Mouse (Mus musculus): ENCODE results near the gene Fev. TPM values are rescaled to one million over a fixed set of nuclear protein-coding genes. Genes with fewer than 3 reads are reported as not detected.

Fev gene
- polyA plus RNA-seq, 1 experiment from 2014 or later = 2.9 TPM

DNA sequence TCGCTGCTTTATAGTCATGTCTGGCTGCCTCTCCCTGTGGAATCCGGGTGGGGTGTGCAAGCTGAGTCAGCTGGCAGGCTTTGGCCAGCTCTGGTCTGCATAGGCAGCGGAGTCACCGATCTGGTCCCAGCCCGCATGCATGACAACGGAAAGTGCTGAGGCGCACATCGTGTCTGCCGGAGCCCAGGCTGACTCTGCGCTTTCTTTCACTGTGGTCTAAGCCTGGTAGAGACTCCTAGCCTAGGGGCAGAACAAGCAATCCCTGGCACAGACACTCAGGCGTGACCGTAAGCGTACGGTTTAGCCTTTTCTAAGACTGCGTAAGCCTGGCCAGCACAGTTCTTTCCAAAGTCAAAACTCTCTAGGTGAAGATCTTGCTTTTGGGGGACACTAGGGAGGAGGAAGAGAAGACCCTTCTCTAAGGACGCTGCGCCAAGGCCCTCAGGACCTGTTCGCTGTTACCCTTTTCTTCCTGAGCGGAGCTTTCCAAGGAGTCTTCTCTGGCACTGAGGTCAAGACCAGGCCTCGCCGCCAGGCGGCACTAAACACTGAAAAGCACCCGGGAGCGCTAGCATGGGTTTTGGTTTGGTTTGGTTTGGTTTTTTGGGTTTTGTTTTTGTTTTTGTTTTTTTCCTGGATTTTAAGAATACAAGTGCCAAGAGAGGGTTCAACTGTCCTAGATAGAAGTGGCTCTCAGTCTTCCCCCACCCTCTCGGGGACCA lies 8.1 kb upstream of the Fev start, which contains the start of gene Cryba2:
Gene Cryba2 (minus strand): TSS at position 10 of the 722 bp plus-strand sequence.
- ATAC-seq = no peak

GRCm38 (mm10) chr1:74892351-74893133 lies 7.3 kb upstream of the Fev start:
- Histone ChIP-seq H3K36me3 (no peaks in the 10 kb centered on the region), H3K9me3 (no peaks in the 10 kb centered on the region), H3K27me3 (replicated peaks) (peaks cover 71% of the 10 kb centered on the region), H3K4me3 (replicated peaks) (peak overlapping the region; percentile 11; the same call in 1 of the 2 replicates), H3K4me2 (replicated peaks) (peak overlapping the region; percentile 41), H3K4me1 (replicated peaks) (peaks cover 4% of the 10 kb centered on the region), H3K9ac (no peak overlapping the region), H3K27ac (no peak overlapping the region)
- 3% methylated on average over 39 of the region's 39 CpGs for WGBS
- ATAC-seq = no peak

More for the DNA sequence above, 8.1 kb upstream of the Fev start, which contains the start of gene Cryba2:
- H3K9me3 ChIP-seq = no peaks in the 10 kb centered on the region
- peaks cover 9% of the 10 kb centered on the region for H3K4me1 ChIP-seq (replicated peaks)
- H3K4me2 ChIP-seq (replicated peaks) = peak within 1 kb of the TSS; percentile 41
- H3K36me3 ChIP-seq = no peaks in the 10 kb centered on the region
- H3K9ac ChIP-seq = no peak within 1 kb of the TSS
- peak within 1 kb of the TSS; percentile 11; the same call in 1 of the 2 replicates for H3K4me3 ChIP-seq (replicated peaks)
- H3K27me3 ChIP-seq (replicated peaks) = peaks cover 65% of the 10 kb centered on the region
- H3K27ac ChIP-seq = no peak within 1 kb of the TSS
- 6% methylated on average over 25 of the region's 25 CpGs for WGBS

DNA sequence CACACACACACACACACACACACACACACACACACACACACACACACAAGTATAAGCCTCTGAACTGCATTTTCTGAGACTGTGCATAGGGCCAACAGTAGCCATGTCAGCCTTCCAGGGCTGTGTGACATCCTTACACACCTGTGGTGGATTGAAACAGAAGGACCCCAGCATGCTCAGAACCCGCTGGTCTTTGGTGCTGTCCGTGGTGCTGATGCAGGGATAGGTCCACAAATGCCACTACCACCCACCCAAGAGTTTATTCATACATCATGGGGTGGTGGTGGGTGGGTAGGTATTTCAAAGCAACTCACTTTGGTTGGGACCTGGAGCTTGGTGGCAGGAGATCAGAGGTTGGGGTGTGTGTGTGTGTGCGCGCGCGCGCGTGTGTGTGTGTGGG lies 6.3 kb upstream of the Fev start:
- Histone ChIP-seq H3K27ac (no peak overlapping the region), H3K4me3 (replicated peaks) (no peak overlapping the region)
- ATAC-seq = no peak

GRCm38 (mm10) chr1:74884196-74885141 lies 750 bp downstream of the Fev start:
- WGBS = 1% methylated on average over 57 of the region's 57 CpGs
- H3K4me3 ChIP-seq (replicated peaks) = peak overlapping the region; percentile 24
- H3K9me3 ChIP-seq = no peaks in the 10 kb centered on the region
- no peak for ATAC-seq
- H3K36me3 ChIP-seq = no peaks in the 10 kb centered on the region
- H3K27ac ChIP-seq = no peak overlapping the region
- peaks cover 26% of the 10 kb centered on the region for H3K4me1 ChIP-seq (replicated peaks)
- peak overlapping the region; percentile 53 for H3K4me2 ChIP-seq (replicated peaks)
- no peak overlapping the region for H3K9ac ChIP-seq
- H3K27me3 ChIP-seq (replicated peaks) = peaks cover 81% of the 10 kb centered on the region

More for the DNA sequence above, 6.3 kb upstream of the Fev start:
- no peaks in the 10 kb centered on the region for H3K9me3 ChIP-seq
- no peak overlapping the region for H3K9ac ChIP-seq
- H3K4me1 ChIP-seq (replicated peaks) = peaks cover 4% of the 10 kb centered on the region
- H3K36me3 ChIP-seq = no peaks in the 10 kb centered on the region
- 0% methylated on average over 6 of the region's 8 CpGs for WGBS
- peaks cover 80% of the 10 kb centered on the region for H3K27me3 ChIP-seq (replicated peaks)
- H3K4me2 ChIP-seq (replicated peaks) = no peak overlapping the region

- Histone ChIP-seq H3K27ac (no peak overlapping the region), H3K27me3 (replicated peaks) (peaks cover 85% of the 10 kb centered on the region), H3K36me3 (no peaks in the 10 kb centered on the region), H3K9me3 (no peaks in the 10 kb centered on the region), H3K4me3 (replicated peaks) (no peak overlapping the region), H3K9ac (no peak overlapping the region), H3K4me2 (replicated peaks) (no peak overlapping the region), H3K4me1 (replicated peaks) (peaks cover 26% of the 10 kb centered on the region)
- no peak for ATAC-seq
- WGBS = 9% methylated on average over 5 of the region's 5 CpGs
Observed at GRCm38 (mm10) chr1:74883441-74883840, 1.8 kb downstream of the Fev start.

GRCm38 (mm10) chr1:74882828-74883227 lies 2.4 kb downstream of the Fev start:
- H3K4me3 ChIP-seq (replicated peaks) = peak overlapping the region; percentile 31
- H3K27ac ChIP-seq = no peak overlapping the region
- no peaks in the 10 kb centered on the region for H3K36me3 ChIP-seq
- ATAC-seq = no peak
- H3K4me2 ChIP-seq (replicated peaks) = peak overlapping the region; percentile 66
- peaks cover 26% of the 10 kb centered on the region for H3K4me1 ChIP-seq (replicated peaks)
- no peaks in the 10 kb centered on the region for H3K9me3 ChIP-seq
- no peak overlapping the region for H3K9ac ChIP-seq
- 7% methylated on average over 8 of the region's 8 CpGs for WGBS
- peaks cover 87% of the 10 kb centered on the region for H3K27me3 ChIP-seq (replicated peaks)

- Histone ChIP-seq H3K36me3 (no peaks in the 10 kb centered on the region), H3K27me3 (replicated peaks) (peaks cover 85% of the 10 kb centered on the region), H3K9ac (no peak overlapping the region), H3K27ac (no peak overlapping the region), H3K9me3 (no peaks in the 10 kb centered on the region), H3K4me3 (replicated peaks) (peak overlapping the region; percentile 31), H3K4me1 (replicated peaks) (peaks cover 26% of the 10 kb centered on the region), H3K4me2 (replicated peaks) (peak overlapping the region; percentile 66)
- ATAC-seq = no peak
- under 1% methylated on average over 69 of the region's 74 CpGs for WGBS
Observed at GRCm38 (mm10) chr1:74882055-74882734, 3.0 kb downstream of the Fev start.

DNA sequence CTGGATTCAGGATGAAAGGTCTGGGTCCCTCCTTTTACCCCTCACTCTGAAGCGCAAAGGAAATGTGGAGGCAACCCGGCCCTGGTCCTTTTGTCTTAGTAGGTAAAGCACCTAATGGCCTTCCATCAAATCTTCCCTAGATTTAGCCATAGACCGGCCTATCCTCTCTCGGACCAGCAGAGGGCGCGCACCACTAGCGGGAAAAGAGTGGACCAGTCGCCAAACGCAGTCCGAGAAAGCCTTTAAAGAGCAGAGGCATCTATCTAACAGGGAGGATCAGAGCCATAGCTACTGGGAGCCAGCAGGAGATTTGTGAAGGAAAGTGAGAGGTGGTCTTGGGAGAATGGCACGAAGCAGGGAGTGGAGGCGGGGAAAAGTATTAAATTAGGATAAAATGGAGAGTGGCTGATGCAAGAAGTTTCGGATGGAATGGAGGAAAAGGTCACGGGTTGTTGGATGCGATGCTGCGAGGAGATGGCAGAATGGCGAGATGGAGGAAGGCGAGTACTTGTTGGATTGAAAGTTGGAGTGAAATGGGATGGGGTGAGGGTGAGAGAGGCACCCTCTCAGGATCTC lies 4.3 kb downstream of the Fev start:
- 3% methylated on average over 18 of the region's 18 CpGs for WGBS
- ATAC-seq = peak; percentile 41; the same call in 1 of the 2 replicates
- Histone ChIP-seq H3K27me3 (replicated peaks) (peaks cover 74% of the 10 kb centered on the region), H3K4me3 (replicated peaks) (no peak overlapping the region), H3K36me3 (no peaks in the 10 kb centered on the region), H3K27ac (no peak overlapping the region), H3K4me2 (replicated peaks) (0 out of 2 replicates have a peak overlapping the region, but pooled peaks have one; percentile 31), H3K4me1 (replicated peaks) (peaks cover 26% of the 10 kb centered on the region), H3K9ac (no peak overlapping the region), H3K9me3 (no peaks in the 10 kb centered on the region)

GRCm38 (mm10) chr1:74877199-74877598 lies 8.0 kb downstream of the Fev start:
- Histone ChIP-seq H3K27ac (no peak overlapping the region), H3K4me3 (replicated peaks) (no peak overlapping the region), H3K4me1 (replicated peaks) (peaks cover 7% of the 10 kb centered on the region), H3K27me3 (replicated peaks) (peaks cover 37% of the 10 kb centered on the region), H3K36me3 (no peaks in the 10 kb centered on the region), H3K9ac (no peak overlapping the region), H3K9me3 (no peaks in the 10 kb centered on the region), H3K4me2 (replicated peaks) (no peak overlapping the region)
- WGBS = 55% methylated on average over 3 of the region's 3 CpGs
- ATAC-seq = no peak

- 75% methylated on average over 2 of the region's 2 CpGs for WGBS
- Histone ChIP-seq H3K4me2 (replicated peaks) (no peak overlapping the region), H3K4me1 (replicated peaks) (no peaks in the 10 kb centered on the region), H3K9me3 (no peaks in the 10 kb centered on the region), H3K36me3 (no peaks in the 10 kb centered on the region), H3K4me3 (replicated peaks) (no peak overlapping the region), H3K27me3 (replicated peaks) (0 out of 2 replicates have a peak, but pooled peaks cover 2% of the 10 kb centered on the region), H3K9ac (no peak overlapping the region), H3K27ac (no peak overlapping the region)
- no peak for ATAC-seq
Observed at GRCm38 (mm10) chr1:74872218-74872617, 13.0 kb downstream of the Fev start.

GRCm38 (mm10) chr1:74861783-74862182 lies 23.4 kb downstream of the Fev start:
- ATAC-seq = no peak
- Histone ChIP-seq H3K4me2 (replicated peaks) (no peak overlapping the region), H3K27ac (no peak overlapping the region), H3K27me3 (replicated peaks) (peaks cover 33% of the 10 kb centered on the region), H3K4me1 (replicated peaks) (peaks cover 6% of the 10 kb centered on the region; the same call in 1 of the 2 replicates), H3K9me3 (no peaks in the 10 kb centered on the region), H3K9ac (no peak overlapping the region), H3K4me3 (replicated peaks) (no peak overlapping the region), H3K36me3 (no peaks in the 10 kb centered on the region)

Data from intestine, embryonic 15.5 days (tissue).